Mouse (Mus musculus) ES-E14 (cell line): Measurements from ENCODE around the gene Dnajc22. TPM values are rescaled to one million over a fixed set of nuclear protein-coding genes. Genes with fewer than 3 reads are reported as not detected.
A peak's percentile ranks its signal among the peaks of the same experiment; 100 is the strongest.

Experiments used
- DNase-seq: peaks from one replicate; pipeline ENCODE4 v3.0.0-alpha.2; 2013; ENCODE audit warnings: low read depth, low spot score
- H3K27ac ChIP-seq: 2 replicates; pipeline ENCODE4 v1.5.1; 2012; ENCODE audit warnings: low read depth, mild to moderate bottlenecking, low read length, moderate library complexity, mixed read lengths; ENCODE audit not compliant: poor library complexity, insufficient read depth, severe bottlenecking
- H3K36me3 ChIP-seq: 2 replicates; pipeline ENCODE4 v1.6.1; 2012; ENCODE audit warnings: mild to moderate bottlenecking, low read length, moderate library complexity, mixed read lengths; ENCODE audit not compliant: control insufficient read depth, poor library complexity, insufficient read depth, severe bottlenecking
- H3K4me1 ChIP-seq, 2 experiments: fragments of 150-350 bp in 1 of 2; sonication (generic) in 1 of 2; 2 replicates each; pipeline ENCODE4 v1.6.1; 2012; ENCODE audit warnings: low read length in 2 of 2, mild to moderate bottlenecking in 1 of 2, mixed read lengths in 1 of 2; ENCODE audit not compliant: control insufficient read depth in 2 of 2, insufficient read depth in 2 of 2, poor library complexity in 1 of 2
- H3K4me3 ChIP-seq, 2 experiments: fragments of 150-350 bp in 1 of 2; sonication (generic) in 1 of 2; 2 replicates each; pipeline ENCODE4 v1.5.1; 2012; ENCODE audit warnings: low read length in 2 of 2, low read depth in 1 of 2, mild to moderate bottlenecking in 1 of 2, mixed read lengths in 1 of 2; ENCODE audit not compliant: insufficient read depth in 1 of 2, poor library complexity in 1 of 2, severe bottlenecking in 1 of 2
- H3K9ac ChIP-seq: 2 replicates; pipeline ENCODE4 v1.6.1; 2012; ENCODE audit warnings: low read depth, mild to moderate bottlenecking, low read length, mixed read lengths; ENCODE audit not compliant: poor library complexity, insufficient read depth, severe bottlenecking
- H3K9me3 ChIP-seq: fragments of 150-350 bp; sonication (generic); 2 replicates; pipeline ENCODE4 v1.6.1; 2012; ENCODE audit warnings: low read depth, mild to moderate bottlenecking, low read length; ENCODE audit not compliant: control insufficient read depth, insufficient read depth
- CHD2 ChIP-seq: IDR thresholded peaks from 2 replicates; pipeline ENCODE4 v1.6.1; 2014; ENCODE audit warnings: mild to moderate bottlenecking, low read depth, low read length, inconsistent platforms
- HCFC1 ChIP-seq: IDR thresholded peaks from 2 replicates; pipeline ENCODE4 v1.6.1; 2012; ENCODE audit warnings: low read length, inconsistent platforms, borderline replicate concordance; ENCODE audit not compliant: insufficient read depth
- MAFK ChIP-seq: IDR thresholded peaks from 2 replicates; pipeline ENCODE4 v1.6.1; 2014; ENCODE audit warnings: mild to moderate bottlenecking, low read depth, low read length, inconsistent platforms; ENCODE audit not compliant: insufficient read depth
- ZC3H11A ChIP-seq: IDR thresholded peaks from 2 replicates; pipeline ENCODE4 v1.6.1; 2012; ENCODE audit warnings: low read depth, mild to moderate bottlenecking, inconsistent platforms, low read length, borderline replicate concordance
- ZNF384 ChIP-seq: IDR thresholded peaks from 2 replicates; pipeline ENCODE4 v1.6.1; 2012; ENCODE audit warnings: low read depth, low read length, inconsistent platforms
- in situ Hi-C, 2 experiments: fragments of 600-800 bp; cut with MboI; formaldehyde crosslinking; loops; one replicate each; pipeline ENCODE4 v1.15.1; 2025; ENCODE audit warnings: low sequenced_read_pairs in 2 of 2, inconsistent platforms in 1 of 2; ENCODE audit not compliant: unreplicated experiment in 2 of 2
- total RNA-seq: library from RNA; depleted of rRNA; stranded (reverse); fragments of 300-350 nt; gene quantifications from 2 replicates; pipeline ENCODE4 v1.2.3, GENCODE M21; 2012

The Dnajc22 gene
- total RNA-seq, 1 experiment = 8.6 TPM

DNA sequence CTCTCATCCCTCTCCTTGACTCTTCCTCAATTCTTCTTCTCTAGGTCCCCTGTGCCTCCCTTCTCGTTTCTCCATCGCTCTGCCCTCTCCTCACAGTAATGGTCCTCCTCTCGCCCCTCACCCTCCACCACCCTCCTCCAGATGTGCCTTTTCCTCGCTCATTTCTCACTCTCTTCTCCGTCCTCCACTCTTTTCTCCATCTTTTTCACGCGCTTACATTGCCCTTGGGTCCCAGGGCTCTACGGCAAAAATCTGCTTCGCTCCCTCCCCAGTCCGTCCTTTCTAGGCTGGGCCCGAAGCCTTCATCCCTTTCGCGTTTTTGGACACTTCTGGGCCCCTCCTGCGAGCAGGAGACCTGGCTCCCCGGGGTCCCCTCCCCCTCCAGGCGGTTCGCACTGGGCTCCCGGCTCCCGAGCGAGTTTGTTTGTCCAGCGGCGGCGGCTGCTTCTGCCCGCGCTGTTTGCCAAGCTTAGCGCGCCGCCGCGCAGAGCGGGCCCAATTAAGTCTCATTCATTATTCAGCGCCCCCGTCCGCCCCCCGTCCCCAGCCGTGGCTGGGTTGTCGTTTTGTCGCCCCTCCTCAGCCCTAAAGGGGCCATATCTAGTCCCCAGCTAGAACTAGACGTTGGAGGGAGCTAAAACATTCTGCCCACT is 5.0 kb downstream of the Dnajc22 start:
- Histone ChIP-seq H3K36me3 (no peaks in the 10 kb centered on the region; the same call in 1 of the 2 replicates), H3K4me1 (peaks cover under 1 to 13% of the 10 kb centered on the region in 2 experiments; a peak in 2 of 4 replicates), H3K4me3 (peak overlapping the region; percentile 19 to 67), H3K27ac (no peak overlapping the region), H3K9me3 (no peaks in the 10 kb centered on the region), H3K9ac (no peak overlapping the region)
- DNase-seq = no peak
- in situ Hi-C loops = loop anchor here (5.0 to 25.0 kb wide), 2 partner anchors 311 to 321 kb away; partner anchors contain the start of genes Wnt10b (in 2 of the 2) and Wnt1 (in 1 of the 2)
- TF ChIP-seq HCFC1 = no peak
- TF ChIP-seq MAFK = no peak
- TF ChIP-seq CHD2 = no peak
- no peak for TF ChIP-seq ZNF384
- TF ChIP-seq ZC3H11A = no peak

DNA sequence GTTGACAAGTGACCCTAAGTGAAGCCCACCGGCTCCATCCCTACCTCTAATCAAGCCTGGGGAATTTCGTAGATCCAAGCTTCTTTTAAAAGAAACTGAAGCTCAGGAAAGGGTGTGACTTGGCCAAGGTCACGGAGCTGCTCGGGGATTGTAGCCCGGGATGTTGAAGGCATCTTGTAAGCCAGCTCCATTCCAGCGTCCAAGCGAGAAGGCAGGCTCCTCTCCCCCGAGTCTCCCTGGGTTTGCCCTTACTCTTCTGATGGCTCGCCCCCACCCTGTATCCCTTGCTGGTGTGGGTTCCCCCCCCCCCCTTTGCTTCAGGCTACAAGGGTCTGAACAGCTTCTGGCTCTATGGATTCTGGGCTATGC is 5.5 kb downstream of the Dnajc22 start:
- Histone ChIP-seq H3K4me1 (peaks cover 0 to 13% of the 10 kb centered on the region in 2 experiments; a peak in 2 of 4 replicates), H3K4me3 (peak overlapping the region; percentile 12 to 67; a peak in 2 of 4 replicates), H3K9ac (no peak overlapping the region), H3K36me3 (no peaks in the 10 kb centered on the region; the same call in 1 of the 2 replicates), H3K27ac (no peak overlapping the region), H3K9me3 (no peaks in the 10 kb centered on the region)
- in situ Hi-C loops = loop anchor here (5.0 to 25.0 kb wide), 2 partner anchors 311 to 321 kb away; partner anchors contain the start of genes Wnt10b (in 2 of the 2) and Wnt1 (in 1 of the 2)
- DNase-seq = no peak
- TF ChIP-seq ZNF384 (no peak), CHD2 (no peak)

DNA sequence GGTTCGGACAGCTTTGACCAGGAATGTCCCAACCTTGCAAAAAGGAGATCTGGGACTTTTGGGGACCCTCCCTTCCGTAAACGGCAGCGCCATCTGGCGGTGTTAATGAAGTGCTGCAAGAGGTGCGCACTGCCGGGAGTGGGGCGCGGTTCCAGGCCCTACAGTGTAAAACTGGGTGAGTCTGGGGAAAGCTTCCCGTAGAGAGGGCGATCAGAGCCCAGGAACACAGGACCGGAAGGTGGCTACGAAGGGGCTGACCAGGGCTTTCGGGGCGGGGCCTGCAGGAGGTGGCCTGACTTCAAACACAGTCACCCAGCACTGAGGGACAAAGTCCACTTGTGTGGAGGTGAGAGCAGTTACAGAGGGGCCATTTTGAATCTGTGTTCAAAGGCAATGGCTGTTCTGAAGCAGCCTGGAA is 6.2 kb downstream of the Dnajc22 start:
- Histone ChIP-seq H3K4me1 (peaks cover 0 to 13% of the 10 kb centered on the region in 2 experiments; a peak in 2 of 4 replicates), H3K27ac (no peak overlapping the region)
- 0 out of 2 replicates have a peak, but pooled peaks have one; percentile 16 for TF ChIP-seq MAFK
- no peak for TF ChIP-seq HCFC1
- no peak for TF ChIP-seq ZNF384
- no peak for TF ChIP-seq ZC3H11A

DNA sequence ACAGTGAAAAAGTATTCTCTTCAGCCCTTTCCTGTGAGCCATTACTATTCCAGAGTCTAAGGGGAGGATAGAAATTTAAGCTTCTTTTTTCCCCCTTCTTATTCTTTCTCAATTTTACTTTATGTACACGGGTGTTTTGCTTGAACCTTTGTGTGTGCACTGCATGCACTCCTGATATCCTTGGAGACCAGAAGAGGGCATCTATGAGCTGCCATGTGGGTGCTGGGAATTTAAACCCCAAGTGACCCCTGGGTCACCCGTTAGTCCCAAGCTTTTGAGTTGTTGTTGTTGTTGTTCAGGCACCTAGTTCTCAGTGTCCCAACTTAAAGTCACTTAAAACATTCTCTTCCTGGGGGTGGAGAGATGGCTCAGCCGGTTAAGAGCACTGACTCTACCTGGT is 7.0 kb downstream of the Dnajc22 start:
- Histone ChIP-seq H3K4me1 (peaks cover 0 to 9% of the 10 kb centered on the region in 2 experiments; a peak in 2 of 4 replicates), H3K27ac (no peak overlapping the region), H3K9me3 (no peaks in the 10 kb centered on the region), H3K4me3 (peak overlapping the region in 1 of 2 experiments; percentile 37; a peak in 1 of 4 replicates), H3K9ac (no peak overlapping the region; the same call in 1 of the 2 replicates), H3K36me3 (no peaks in the 10 kb centered on the region; the same call in 1 of the 2 replicates)
- DNase-seq = no peak
- in situ Hi-C loops = loop anchor here (5.0 to 25.0 kb wide), 2 partner anchors 313 to 323 kb away; partner anchors contain the start of genes Wnt10b (in 2 of the 2) and Wnt1 (in 1 of the 2)
- TF ChIP-seq ZC3H11A = no peak
- TF ChIP-seq CHD2 = no peak
- TF ChIP-seq ZNF384 = no peak
- no peak for TF ChIP-seq HCFC1
- no peak for TF ChIP-seq MAFK

More for the DNA sequence above, 6.2 kb downstream of the Dnajc22 start:
- H3K4me3 ChIP-seq = peak overlapping the region; percentile 37 to 67
- no peaks in the 10 kb centered on the region; the same call in 1 of the 2 replicates for H3K36me3 ChIP-seq
- no peaks in the 10 kb centered on the region for H3K9me3 ChIP-seq
- DNase-seq = peak; percentile 70
- in situ Hi-C loops = loop anchor here (5.0 to 25.0 kb wide), 2 partner anchors 312 to 322 kb away; partner anchors contain the start of genes Wnt10b (in 2 of the 2) and Wnt1 (in 1 of the 2)
- H3K9ac ChIP-seq = peak overlapping the region; percentile 55
